ENCODE assay signal across 12 mouse cellular contexts in the genomic region with DNA sequence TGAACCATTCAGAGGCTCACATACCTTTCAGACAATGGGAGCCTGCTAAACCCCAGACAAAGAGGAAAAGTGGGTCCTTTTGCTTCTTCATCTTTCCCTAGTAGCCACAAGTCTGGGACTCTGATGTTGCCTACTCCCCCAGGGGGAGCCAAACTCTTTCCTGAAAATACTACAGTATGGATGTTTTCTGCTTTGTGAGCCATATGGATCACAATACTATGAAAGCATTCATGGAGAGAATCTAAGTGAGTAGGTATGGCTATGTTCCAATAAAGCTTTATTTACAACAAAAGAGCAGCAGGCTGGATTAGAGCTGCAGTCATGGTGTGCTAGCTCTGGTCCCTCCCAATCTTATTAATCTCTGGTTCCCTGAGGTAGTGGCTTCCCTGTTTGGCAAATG.
A peak's percentile ranks its signal among the peaks of the same experiment; 100 is the strongest.
DNase-seq lines count a peak whose midpoint lies in the region; ATAC-seq and TF ChIP-seq lines count a peak whose summit lies in the region.
"Had no signal": no experiment of that assay in that cellular context is flagged by ENCODE, and none has a peak within 500 bp of the region (broad histone marks: within the 10 kb centered on the region; RNA-seq: fewer than 3 reads in every experiment).

No protein-coding gene starts in this region.

- TF ChIP-seq CTCF in left cerebral cortex, adult 2 months (IDR thresholded peaks at IDR 0.05) = peak; percentile 60

- ATAC-seq in frontal cortex, adult (ENCODE audit: low TSS enrichment) = 0 out of 2 replicates have a peak, but pooled peaks have one; percentile 64
- no peak for ATAC-seq in CD4-positive, CD25-positive, alpha-beta regulatory T cell, adult 4 months

- H3K4me3 ChIP-seq in left cerebral cortex, adult 2 months = no peak overlapping the region
- H3K4me3 ChIP-seq: limb, embryonic 12.5 days had no signal

- no peak overlapping the region for H3K27ac ChIP-seq in left cerebral cortex, adult 2 months
- H3K27ac ChIP-seq: limb, embryonic 12.5 days; macrophage had no signal

- intact Hi-C loops in left cerebral cortex, adult 2 months (cut with DNase I) = no loop called here

- no peak for DNase-seq in frontal cortex, postnatal 14 days (ENCODE audit: low spot score in 2 of 2)
- DNase-seq in left cerebral cortex, adult 2 months (ENCODE audit: extremely low spot score in 1 of 2, low spot score in 2 of 2) = peak in 1 of 2 experiments; percentile 32
- no peak for DNase-seq in left cerebral cortex, adult 11 months (ENCODE audit: low spot score)
- peak; percentile 28 for DNase-seq in right cerebral cortex, adult 18-20 months
- no peak for DNase-seq in right cerebral cortex, postnatal 36 days (ENCODE audit: low spot score in 2 of 2)
- DNase-seq in spleen, postnatal 14 days (ENCODE audit: low spot score in 2 of 2) = no peak
- DNase-seq: heart, postnatal 36 days; thymus, adult 2 months had no signal
